Mouse (Mus musculus) spleen, adult 2 months (tissue): ENCODE data around the gene Cdkl2.

Experiments used
- CTCF ChIP-seq: fragments of 200-500 bp; IDR thresholded peaks from 2 replicates; pipeline ENCODE4 v1.5.1; 2011; ENCODE audit warnings: mild to moderate bottlenecking, inconsistent platforms; ENCODE audit not compliant: insufficient read depth, insufficient read length, insufficient replicate concordance; ENCODE audit errors: extremely low read depth
- POLR2A ChIP-seq: fragments of 200-500 bp; IDR thresholded peaks from 2 replicates; pipeline ENCODE4 v1.6.1; 2011; ENCODE audit warnings: low read depth, low read length, inconsistent platforms

GRCm38 (mm10) chr5:91961370-91961769, 82.3 kb downstream of the Cdkl2 start:
- TF ChIP-seq POLR2A, result no peak
- no peak for TF ChIP-seq CTCF
